Mouse (Mus musculus) lung, adult 2 months (tissue): ENCODE measurements around the gene Vps26a. TPM values are rescaled to one million over a fixed set of nuclear protein-coding genes. Genes with fewer than 3 reads are reported as not detected.
"Not testable (repeated sequence)": the region's sequence is repeated elsewhere in the genome, so short reads cannot be mapped to it uniquely, and the experiment has no call there.

Experiments
- DNase-seq: peaks from one replicate; pipeline ENCODE4 v3.0.0; 2022
- H3K4me1 ChIP-seq: fragments of 200-500 bp; 2 replicates; pipeline ENCODE4 v1.6.1; 2011; ENCODE audit warnings: low read length; ENCODE audit not compliant: control insufficient read depth, insufficient read depth
- H3K4me3 ChIP-seq: fragments of 200-500 bp; replicated peaks from 2 replicates; pipeline ENCODE3; 2011; ENCODE audit warnings: low read depth, mild to moderate bottlenecking, control low read depth, low read length; ENCODE audit errors: extremely low read depth
- CTCF ChIP-seq: fragments of 200-500 bp; IDR thresholded peaks from 2 replicates; pipeline ENCODE4 v1.5.1; 2011; ENCODE audit warnings: mild to moderate bottlenecking, low read length, control low read depth; ENCODE audit not compliant: insufficient read depth
- POLR2A ChIP-seq: fragments of 200-500 bp; IDR thresholded peaks from 2 replicates; pipeline ENCODE4 v1.6.1; 2011; ENCODE audit warnings: low read depth, mild to moderate bottlenecking, control low read depth, low read length, borderline replicate concordance; ENCODE audit errors: extremely low read depth
- WGBS: fragments of 180-500 bp; shearing (Covaris S2); methylation state at CpG from one replicate; pipeline ENCODE4 v1.1.7; 2018; 5-methylcytosine and 5-hydroxymethylcytosine counted together
- polyA plus RNA-seq: library from polyadenylated mRNA; depleted of rRNA; stranded (reverse); fragments of >200 nt; gene quantifications from 2 replicates; pipeline ENCODE4 v1.2.3, GENCODE M21; 2012

Gene Vps26a
- polyA plus RNA-seq, 1 experiment = 13.9 TPM

GRCm38 (mm10) chr10:62474944-62475343, 11.7 kb downstream of the Vps26a start:
- TF ChIP-seq POLR2A (no peak), CTCF (no peak)
- no peak for DNase-seq
- Histone ChIP-seq H3K4me1 (peaks cover 2% of the 10 kb centered on the region), H3K4me3 (no peak overlapping the region)
- 90% methylated on average over 10 of the region's 10 CpGs for WGBS

GRCm38 (mm10) chr10:62471105-62471504, 15.5 kb downstream of the Vps26a start:
- TF ChIP-seq CTCF = no peak
- TF ChIP-seq POLR2A = no peak
- no peak overlapping the region for H3K4me3 ChIP-seq
- 54% methylated on average over 5 of the region's 5 CpGs for WGBS
- no peak for DNase-seq
- H3K4me1 ChIP-seq = peaks cover 2% of the 10 kb centered on the region

- Histone ChIP-seq H3K4me1 (peaks cover 2% of the 10 kb centered on the region), H3K4me3 (no peak overlapping the region)
- TF ChIP-seq CTCF (no peak), POLR2A (no peak)
- no peak for DNase-seq
- 91% methylated on average over 4 of the region's 4 CpGs for WGBS
Observed at GRCm38 (mm10) chr10:62469736-62470135, 16.9 kb downstream of the Vps26a start.

- Histone ChIP-seq H3K4me3 (no peak overlapping the region), H3K4me1 (no peaks in the 10 kb centered on the region)
- DNase-seq = no peak
- TF ChIP-seq POLR2A (no peak), CTCF (no peak)
Observed at GRCm38 (mm10) chr10:62461321-62461720, 25.3 kb downstream of the Vps26a start.

GRCm38 (mm10) chr10:62452001-62452400, 34.6 kb downstream of the Vps26a start:
- not testable (repeated sequence) for H3K4me1 ChIP-seq, DNase-seq, H3K4me3 ChIP-seq
- WGBS = 69% methylated on average over 11 of the region's 11 CpGs

- 35% methylated on average over 18 of the region's 18 CpGs for WGBS
Observed at GRCm38 (mm10) chr10:62450280-62450640, 36.3 kb downstream of the Vps26a start.

GRCm38 (mm10) chr10:62449364-62450279, 37.0 kb downstream of the Vps26a start, which contains the start of the genes 4930507D05Rik and Supv3l1:
4930507D05Rik (plus strand) TSS chr10:62449489.
Supv3l1 (minus strand) TSS chr10:62449738.
- H3K4me1 ChIP-seq = peaks cover 8% of the 10 kb centered on the region
- DNase-seq = peak; percentile 95
- under 1% methylated on average over 73 of the region's 73 CpGs for WGBS
- peak within 1 kb of the TSS; percentile 100 for H3K4me3 ChIP-seq
- peak; percentile 54; the same call in 1 of the 2 replicates for TF ChIP-seq POLR2A
- no peak for TF ChIP-seq CTCF

More at GRCm38 (mm10) chr10:62450280-62450640, 36.3 kb downstream of the Vps26a start:
- Histone ChIP-seq H3K4me1 (peaks cover 8% of the 10 kb centered on the region), H3K4me3 (peak overlapping the region; percentile 100)
- no peak for DNase-seq
- TF ChIP-seq POLR2A = no peak
- no peak for TF ChIP-seq CTCF

- H3K4me1 ChIP-seq = no peaks in the 10 kb centered on the region
- TF ChIP-seq POLR2A = no peak
- no peak for TF ChIP-seq CTCF
- WGBS = 74% methylated on average over 5 of the region's 5 CpGs
- no peak overlapping the region for H3K4me3 ChIP-seq
- no peak for DNase-seq
Observed at GRCm38 (mm10) chr10:62430427-62430826, 56.2 kb downstream of the Vps26a start.

- DNase-seq = no peak
- Histone ChIP-seq H3K4me1 (no peaks in the 10 kb centered on the region), H3K4me3 (no peak overlapping the region)
- TF ChIP-seq CTCF (no peak), POLR2A (no peak)
- 49% methylated on average over 9 of the region's 9 CpGs for WGBS
Observed at GRCm38 (mm10) chr10:62425081-62425871, 61.3 kb downstream of the Vps26a start.
